Mouse (Mus musculus) megakaryocyte, embryonic 14.5 days (primary cell): ENCODE measurements around the gene Ppp1r9b.

ENCODE experiments used
- FLI1 ChIP-seq: IDR thresholded peaks from 2 replicates; pipeline ENCODE4 v1.6.1; 2012; ENCODE audit warnings: low read length, inconsistent platforms, mixed read lengths
- GATA1 ChIP-seq: IDR thresholded peaks from 3 replicates; pipeline ENCODE4 v1.6.1; 2012; ENCODE audit warnings: mixed read lengths, low read length, inconsistent platforms, borderline replicate concordance

DNA sequence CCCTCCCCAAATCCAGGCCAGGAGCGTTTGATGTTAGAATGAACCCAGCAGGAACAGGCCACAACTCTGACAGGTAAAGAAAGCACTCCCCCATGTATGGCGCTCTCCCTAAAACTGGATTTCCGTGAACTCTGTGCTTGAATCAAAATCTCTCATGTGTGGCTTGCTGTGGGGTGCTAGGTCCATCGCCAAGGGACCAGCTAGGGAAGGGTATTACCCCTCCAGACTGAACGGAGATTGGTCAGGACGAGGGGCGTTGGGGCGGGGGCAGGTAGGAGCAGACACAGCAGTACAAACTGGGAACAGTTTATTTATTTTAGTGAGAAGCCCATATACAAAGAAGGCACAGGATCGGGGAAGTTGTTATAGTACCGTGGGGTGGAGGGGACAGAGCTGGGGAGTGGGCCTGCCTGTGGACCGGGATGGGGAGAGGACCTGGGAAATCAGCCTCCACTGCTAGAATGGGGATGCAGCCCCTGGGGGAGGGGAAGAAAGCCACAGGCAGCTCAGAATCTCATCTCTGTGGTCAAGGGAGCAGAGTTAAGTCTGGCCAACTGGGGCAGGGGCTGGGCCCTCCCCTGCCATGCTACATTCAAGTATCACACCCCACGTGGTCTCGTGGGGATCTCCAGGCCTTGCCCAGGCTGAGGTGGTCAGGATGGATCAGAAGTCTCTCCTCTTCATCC, 53.5 kb downstream of the Ppp1r9b start:
- TF ChIP-seq GATA1 (no peak), FLI1 (no peak)
